Mouse (Mus musculus) layer of hippocampus, adult 11-12 months (tissue): ENCODE measurements around the gene Klc4.
A peak's percentile ranks its signal among the peaks of the same experiment; 100 is the strongest.

ENCODE experiments used
- DNase-seq: peaks from one replicate; pipeline ENCODE4 v3.0.0; 2022; ENCODE audit warnings: low spot score

Gene Klc4

DNA sequence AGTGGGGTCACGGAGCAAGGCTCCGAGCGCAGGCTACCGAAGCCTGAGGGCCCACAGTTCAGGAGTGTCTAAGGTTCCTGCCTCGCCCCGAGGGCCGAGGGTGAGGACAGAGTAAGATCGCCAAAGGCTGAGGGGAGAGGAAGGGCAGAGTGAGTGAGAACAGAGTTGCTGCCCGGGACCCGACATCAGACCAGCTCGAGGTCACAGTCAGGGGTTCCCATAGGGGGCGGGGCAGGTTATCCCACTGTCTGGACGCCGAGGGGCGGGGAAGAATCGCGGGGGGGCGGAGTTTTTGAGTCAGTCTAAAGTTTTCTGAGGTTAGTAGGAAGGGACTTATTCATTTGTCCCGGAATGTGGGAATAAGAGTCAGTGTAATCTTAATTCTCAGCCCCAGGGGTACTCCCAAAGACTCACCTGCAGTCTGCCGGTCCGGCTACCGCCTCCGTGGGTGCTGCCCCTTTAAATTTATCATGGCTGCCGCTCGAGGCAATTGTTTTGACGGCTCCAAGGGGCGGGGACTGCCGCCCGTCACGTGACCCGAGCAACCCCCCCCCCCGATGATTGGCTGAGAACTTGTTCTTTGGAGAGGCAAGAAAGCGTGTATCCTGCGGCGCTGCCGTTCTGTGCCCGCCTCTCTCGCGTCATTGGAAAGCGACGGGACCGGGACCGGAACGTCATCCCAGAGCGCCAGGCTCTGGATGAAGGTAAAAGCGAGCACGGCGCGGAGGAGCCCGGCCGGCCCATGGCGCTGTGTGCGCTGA is at the start of gene Klc4, which contains the start of gene Mrpl2:
Gene Klc4 (minus strand): TSS at position 462 of the 761 bp plus-strand sequence.
Gene Mrpl2 (plus strand): TSS at position 669 of the 761 bp plus-strand sequence.
- DNase-seq = peak; percentile 99

DNA sequence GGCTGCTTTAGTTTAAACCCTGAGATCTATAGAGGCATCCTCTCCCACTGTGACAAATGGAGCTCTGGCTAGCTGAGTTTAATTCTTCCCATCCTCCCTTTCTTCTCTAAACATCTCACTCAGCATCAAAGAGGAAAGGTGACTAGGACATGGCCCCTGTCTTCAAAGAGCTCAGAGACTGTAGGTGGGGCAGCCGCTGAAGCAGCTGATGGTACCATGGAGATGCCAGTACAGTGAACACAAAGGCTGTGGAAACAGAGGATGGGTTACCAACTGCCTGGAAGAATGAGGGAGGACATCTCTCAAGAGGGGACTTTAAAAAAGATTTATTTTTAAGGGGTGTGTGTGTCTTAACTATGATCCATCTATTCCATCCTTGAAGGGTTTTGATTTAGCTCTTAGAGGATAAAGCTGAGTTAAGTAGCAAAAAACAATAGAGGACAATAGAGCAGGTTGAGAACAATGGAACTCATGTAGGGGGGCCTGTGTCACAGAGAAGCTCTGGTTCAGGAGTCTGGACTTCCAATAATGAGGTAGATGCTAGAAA is 48.8 kb upstream of the Klc4 start:
- no peak for DNase-seq

DNA sequence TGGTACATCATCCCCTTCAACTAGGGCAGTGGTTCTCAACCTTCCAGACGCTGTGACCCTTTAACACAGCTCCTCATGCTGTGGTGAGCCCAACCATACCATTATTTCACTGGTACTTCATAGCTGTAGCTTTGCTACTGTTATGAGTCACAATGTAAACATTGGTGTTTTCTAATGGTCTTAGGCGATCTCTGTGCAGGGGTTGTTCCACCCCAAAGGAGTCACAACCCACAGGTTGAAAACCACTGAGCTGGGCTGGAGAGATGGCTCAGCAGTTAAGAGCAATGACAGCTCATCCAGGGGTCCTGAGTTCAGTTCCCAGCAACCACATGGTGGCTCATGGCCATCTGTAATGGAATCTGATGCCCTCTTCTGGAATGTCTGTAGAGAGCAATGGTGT is 45.6 kb upstream of the Klc4 start:
- no peak for DNase-seq

DNA sequence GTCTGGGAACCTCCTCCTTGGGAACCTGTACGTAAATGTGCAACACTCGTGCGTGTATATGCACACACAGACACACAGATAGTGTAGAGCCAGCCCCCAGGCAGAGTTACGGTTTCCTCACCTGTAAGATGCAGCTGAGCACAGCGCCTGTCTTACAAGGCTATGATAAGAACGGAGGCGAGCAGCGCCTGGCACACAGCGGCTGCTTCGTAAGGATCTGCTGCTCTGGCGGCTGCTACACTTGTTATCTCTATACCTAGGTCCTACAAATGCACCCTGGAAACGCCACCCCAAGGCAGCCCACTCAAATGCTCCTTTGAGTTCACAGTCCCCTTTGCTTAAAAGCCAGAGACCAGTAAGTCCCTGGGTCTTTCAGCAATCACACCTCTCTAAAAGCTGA is 44.8 kb upstream of the Klc4 start:
- DNase-seq = no peak

DNA sequence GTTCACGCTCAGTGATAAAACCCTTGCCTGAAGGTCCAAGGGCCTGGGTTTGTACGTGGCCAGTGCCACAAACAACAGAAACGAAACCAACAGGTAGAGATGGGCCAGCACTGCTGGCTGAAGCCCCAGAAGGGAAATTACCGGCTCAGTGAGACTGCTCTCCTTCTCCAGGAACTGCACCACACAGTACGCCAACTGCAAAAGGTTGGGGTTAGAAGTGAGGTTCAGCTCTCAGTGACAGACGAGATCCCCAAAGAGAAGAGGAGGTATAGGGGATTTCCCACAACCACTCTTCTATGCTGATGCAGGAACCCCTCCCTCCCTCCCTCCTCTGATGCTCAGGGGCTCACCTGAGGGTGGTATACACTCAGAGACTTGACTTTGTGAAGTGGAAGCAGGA is 40.1 kb upstream of the Klc4 start:
- DNase-seq = no peak

DNA sequence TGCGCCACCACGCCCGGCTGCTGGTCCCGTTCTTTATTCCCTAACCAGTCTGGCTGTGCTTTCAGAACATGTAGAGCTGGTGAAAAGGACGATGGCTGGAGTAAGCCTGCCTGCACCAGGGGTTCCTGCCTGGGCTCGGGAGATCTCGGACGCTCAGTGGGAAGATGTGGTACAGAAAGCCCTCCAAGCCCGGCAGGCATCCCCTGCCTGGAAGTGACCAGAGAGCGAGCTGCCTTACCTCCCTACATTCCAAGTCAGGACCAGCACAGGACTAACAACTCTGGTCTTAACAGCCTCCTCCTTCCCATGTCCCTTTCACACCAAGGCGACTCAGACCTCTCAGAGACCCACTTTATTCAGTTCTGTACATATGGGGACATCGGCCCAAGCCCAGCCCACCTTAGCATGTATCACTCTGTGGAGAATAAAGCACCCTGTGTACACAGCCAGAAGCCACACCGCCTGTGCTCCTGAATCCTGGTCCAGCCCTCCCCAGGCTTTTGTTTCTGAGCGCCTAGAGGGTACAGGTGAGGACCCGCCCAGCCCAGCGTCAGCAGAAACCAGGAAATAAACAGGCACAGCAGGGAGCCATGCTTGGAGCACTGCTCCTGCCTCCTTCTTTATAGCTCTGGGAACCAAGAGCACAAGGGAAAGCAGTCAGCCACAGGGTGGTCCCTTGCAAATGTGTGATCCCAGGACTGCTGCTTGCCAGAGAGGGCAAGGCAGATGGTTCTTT is 37.0 kb upstream of the Klc4 start:
- no peak for DNase-seq

DNA sequence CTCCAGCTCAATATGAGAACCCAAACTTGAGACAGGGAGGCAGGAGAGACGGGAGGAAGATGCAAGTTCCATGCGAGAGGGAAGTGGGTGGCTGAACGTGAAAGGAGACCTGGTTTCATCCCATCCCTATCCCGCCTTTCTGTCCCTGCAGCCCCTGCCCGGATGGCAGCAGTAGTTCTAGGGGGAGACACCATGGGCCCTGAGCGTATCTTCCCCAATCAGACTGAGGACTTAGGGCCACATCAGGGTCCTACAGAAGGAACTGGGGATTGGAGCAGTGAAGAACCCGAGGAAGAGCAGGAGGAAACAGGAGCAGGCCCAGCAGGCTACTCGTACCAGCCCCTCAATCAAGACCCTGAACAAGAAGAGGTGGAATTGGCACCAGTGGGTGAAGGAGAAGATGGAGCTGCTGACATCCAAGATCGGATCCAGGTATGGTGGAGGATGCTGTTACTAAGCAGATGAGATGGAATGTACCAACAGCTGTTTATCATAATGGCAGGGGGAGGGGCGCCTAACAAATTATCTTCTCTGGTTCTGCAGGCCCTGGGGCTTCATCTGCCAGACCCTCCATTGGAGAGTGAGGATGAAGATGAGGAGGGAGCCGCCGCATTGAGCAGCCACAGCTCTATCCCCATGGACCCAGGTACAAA is 35.8 kb upstream of the Klc4 start:
- no peak for DNase-seq

DNA sequence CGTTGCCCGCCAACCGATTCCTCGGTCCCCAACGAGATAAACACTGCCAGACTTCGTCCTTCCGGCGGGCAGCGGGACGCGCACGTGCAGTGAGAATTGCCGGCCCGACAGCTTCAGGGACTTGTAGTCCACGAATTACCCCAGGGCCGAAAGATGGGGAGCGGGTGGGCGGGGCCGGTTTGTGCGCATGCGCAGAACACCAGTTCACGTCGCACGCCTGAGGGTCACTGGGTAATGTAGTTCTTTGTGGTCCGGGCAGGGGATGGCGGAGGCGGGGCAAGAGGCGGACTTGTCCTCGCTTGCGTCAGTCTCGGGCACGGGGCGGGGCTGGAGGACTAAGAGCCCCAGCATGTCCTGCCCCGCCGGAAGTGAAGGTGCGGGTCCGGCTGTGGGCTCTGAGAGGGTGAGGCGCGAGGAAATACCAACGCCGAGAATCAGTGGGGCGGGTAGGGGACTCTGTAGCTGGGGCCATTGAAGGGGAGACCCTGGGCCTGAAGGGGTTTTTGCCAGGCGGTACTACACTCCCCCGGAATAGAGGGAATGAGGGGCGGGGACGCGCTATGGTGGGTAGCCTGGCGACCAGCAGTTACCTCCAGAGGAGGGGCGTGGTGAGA is 35.0 kb upstream of the Klc4 start, which contains the start of gene Klhdc3:
Gene Klhdc3 (minus strand): TSS at position 155 of the 614 bp plus-strand sequence.
- peak; percentile 97 for DNase-seq

DNA sequence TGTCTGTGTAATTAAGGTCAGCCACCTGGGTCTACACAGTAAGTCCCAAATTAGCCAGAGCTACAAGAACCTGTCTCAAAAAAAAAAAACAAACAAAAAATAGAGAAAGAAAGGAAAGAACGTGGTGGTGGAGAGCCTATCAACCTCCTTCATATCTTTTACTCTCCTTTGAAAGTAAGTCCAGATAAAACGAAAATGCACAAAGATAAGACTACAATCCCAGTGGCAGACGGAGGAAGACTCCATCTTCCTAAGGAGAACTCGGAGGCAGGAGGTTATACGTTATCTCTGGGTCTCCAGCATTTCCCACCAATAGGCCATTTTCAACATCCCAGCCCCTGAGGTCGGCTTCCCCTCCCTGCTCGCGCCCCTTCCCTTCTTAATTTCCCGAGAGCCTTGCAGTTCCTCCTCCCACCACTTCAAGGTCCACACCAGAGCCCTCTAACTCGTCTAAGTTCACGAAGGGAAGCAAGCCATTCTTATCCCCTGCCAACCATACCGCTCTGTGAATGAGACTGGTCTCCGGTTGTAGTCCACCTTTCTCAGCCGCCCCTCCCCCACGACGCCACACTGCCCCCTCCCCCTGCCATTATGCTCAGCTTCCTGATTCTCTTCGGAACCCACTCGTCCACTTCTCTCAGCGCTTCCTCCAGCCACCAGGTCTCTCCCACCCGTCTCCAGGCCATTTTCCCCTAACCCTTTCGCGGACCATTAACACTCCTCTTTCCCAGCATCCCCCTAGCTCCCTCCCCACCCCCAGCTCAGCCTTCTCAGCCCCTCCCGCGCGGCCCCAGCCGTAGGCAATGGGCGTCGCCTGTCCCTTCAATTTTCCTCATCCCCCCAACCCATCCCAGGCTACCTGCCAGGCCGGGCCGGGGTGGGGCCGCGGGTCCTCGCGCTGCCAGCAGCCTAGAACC is 34.3 kb upstream of the Klc4 start:
- peak; percentile 55 for DNase-seq

DNA sequence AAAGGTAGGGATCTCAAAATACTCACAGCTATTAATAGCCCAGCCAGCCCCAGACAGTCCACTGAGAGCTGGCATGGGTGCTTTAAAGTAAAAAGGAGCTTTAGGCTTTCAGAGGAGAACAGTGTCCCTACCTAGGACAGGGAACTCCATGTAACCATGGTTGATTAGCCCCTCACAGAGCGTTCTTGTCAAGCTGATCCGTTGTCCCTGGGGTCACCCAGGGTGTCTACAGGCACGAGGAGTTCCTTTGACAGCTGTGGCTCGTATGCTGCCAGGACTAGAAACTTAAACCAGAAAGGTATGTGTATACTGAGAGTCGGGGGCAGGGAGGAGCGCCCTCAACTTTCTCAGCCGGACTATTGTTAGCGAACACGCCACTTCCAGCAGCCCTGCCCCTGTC is 33.1 kb upstream of the Klc4 start:
- no peak for DNase-seq

DNA sequence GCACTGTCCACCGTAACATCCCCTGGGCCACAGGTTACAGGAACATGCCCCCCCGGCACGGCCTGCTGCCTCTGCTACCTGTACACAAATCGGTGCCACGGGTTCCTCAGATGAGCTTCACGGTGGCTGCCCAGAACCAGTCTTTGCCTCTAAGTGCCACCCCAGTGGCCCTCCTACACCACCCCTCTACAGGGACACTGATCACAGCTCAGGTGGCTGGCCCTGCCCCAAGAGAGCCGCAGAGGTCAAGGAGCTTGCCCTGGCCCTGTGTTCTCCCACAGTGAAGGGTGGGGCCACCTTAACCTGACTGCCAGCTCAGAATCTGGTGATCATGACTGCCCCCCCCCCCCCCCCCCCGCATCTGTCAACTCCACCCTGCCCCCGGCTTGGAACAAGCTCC is 32.6 kb upstream of the Klc4 start, which contains the start of gene Mea1:
Gene Mea1 (plus strand): TSS at position 378 of the 400 bp plus-strand sequence.
- no peak for DNase-seq

DNA sequence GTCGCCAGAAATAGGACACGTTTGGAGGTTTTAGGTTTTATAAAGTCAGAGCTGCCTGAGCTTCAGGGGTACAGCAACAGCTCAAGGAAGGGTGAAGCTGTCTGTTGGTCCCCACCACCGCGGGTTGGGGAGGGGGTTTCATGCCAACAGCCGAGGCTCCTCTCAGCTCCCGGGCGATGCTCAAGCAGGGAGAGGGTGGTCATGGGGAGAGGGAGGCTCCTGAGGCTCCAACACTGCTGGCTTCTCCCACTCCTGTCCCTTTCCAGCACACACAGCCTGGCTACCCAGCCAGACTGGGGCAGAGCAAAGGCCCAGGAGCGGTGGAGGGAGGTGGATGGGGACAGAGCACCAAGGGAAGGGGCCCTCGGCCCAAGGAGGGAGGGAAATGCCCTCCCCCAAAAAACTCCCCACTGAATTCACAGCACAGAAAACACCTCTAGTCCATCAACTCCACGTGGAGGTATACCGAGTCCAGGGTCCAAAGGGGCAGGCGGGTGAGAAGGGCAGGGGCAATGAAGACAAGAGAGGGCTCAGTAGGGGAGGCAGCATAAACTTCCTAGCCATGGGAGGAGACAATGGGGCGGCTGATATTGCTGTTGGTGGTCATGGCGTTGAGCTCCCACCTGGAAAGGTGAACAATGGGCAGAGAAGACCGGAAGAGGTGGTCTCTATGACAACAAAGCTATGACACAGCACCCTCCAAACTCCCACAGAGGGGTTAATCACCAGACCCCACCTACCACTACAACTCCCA is 28.9 kb upstream of the Klc4 start:
- DNase-seq = no peak

DNA sequence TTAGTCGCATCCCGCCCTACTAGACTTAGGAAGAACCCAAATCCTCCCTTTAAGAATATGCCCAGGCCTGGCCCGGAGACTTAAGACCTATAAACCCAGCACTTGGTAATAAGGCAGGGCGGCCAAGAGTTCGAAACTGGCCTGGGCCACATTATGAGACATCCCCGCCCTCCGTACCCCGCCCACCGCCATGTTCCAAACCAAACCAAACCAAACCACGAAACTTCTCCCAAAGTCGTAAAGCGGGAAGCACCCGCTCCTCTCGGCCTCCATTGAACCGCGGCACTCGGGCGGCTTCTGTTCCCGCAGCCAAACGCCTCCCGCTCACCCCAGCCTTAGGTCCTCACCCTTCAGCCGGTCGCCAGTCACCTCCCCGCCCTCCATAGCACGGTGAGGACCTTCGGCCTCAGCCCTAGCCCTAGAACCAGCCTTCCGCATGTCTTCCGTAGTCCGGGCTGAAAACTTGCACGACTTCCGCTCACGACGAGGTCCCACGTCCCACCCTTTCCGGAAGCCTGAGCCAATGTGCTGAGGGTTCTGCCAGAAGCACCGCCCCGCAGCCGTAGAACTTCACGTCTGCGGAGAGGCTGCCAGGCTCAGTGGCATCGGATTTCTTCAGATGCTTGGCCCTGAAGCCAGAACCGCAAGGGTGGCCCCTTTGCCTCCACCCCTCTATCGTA is 28.2 kb upstream of the Klc4 start, which contains the start of gene Rrp36:
Gene Rrp36 (minus strand): TSS at position 503 of the 680 bp plus-strand sequence.
- DNase-seq = peak; percentile 90

DNA sequence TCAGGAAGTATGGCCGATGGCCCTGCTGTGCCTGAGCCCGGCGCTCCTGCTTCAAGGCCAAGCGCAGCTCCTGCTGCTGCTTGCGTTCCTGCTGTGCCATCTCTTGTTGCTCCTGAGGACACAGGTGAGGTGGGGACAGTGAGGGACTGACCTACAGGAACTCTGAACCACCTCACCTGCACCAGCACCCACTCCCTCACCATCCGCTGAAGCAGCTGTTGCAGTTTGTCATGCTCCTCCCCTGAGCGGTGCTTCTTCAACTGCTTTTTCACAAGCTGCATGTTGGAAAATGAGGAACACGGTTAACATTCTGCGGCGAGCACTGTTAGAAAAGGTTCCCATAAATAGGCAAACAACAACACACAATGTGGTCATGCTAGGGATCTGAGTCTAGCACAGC is 24.1 kb upstream of the Klc4 start:
- DNase-seq = no peak

DNA sequence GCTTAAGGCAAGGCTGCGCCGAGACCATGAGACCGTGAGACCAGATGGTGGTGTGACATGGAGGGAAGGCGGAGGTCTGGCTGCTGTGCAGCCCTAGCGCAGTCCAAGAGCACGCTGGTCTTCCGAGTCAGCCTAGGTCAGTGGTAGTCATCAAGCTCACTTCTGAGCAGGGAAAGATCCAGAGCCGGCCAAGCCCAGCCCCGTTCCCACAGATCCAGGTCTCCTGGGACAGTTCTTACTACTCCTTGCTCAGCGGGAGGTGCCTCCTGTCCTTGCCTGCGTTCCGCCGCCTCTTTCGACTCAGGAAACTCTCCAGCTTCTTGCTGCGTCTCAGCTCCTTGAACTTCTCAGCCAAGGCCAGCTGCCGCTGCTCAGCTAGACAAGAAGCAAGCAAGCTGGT is 21.9 kb upstream of the Klc4 start:
- DNase-seq = no peak

DNA sequence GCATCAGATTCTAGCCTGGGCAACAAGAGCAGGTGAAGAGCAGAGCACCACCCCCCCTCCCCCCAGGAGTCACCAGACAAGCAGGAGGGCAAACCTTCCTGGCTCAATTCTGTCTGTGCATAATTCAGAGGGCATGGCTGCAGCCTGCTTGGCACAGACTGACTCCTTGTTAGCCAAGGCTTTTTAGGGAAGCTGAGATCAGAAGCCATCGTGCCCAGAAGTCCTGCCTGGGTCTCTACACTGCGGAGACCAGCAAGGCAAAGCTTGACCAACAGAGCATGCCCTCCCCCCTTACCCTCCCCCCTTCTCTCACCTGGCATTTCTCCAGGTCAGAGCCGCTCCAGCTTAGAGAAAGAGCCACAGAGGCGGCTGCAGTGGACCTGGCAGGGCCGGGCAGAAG is 16.9 kb upstream of the Klc4 start:
- no peak for DNase-seq

DNA sequence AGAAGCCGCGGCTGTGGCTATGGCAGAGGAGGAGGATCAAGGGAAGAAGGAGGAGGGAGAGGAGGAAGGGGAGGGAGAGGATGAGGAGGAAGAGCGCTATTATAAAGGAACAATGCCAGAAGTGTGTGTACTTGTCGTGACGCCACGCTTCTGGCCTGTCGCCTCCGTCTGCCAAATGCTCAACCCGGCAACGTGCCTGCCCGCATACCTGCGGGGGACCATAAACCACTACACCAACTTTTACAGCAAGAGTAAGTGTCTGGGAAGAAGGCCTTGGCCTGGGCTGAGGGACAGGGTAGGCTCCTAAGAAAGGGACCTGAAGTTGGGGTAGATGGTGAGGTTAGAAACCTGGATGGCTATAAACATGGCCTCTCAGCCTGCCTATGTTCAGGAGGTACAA is 16.2 kb upstream of the Klc4 start:
- DNase-seq = no peak

DNA sequence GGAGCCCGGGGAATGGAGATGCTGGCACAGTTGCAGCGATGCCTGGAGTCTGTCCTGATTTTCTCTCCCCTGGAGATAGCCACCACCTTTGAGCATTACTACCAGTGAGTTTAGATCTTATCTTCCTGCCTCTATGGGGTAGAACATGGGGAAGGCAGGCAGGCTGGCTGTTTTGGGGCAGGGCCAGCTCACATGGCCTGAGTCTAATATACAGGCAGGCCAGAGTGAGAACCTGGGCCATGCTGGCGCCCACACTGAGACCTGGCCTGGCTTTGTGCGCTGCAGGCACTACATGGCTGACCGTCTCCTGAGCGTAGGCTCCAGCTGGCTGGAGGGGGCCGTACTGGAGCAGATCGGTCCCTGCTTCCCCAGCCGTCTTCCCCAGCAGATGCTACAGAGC is 15.5 kb upstream of the Klc4 start:
- no peak for DNase-seq

DNA sequence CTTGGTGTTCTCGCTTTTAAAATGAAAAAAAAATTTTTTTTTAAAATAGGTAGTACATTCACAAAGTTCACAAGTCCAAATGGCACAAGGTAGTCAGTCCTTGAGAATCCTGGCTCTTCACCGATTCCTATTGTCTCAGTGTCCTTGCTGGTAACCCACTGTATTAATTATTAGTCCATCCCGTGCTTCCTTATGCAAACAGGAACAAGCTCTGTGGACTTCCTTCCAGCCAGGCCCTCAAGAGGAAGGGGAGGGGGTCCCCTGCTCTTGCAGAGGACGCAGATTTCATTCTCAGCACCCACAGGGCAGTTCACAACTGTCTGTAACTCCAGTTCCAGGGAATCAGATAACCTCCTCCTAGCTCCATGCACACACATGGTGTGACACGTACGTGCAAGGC is 10.2 kb upstream of the Klc4 start:
- no peak for DNase-seq
